Mouse (Mus musculus) kidney, postnatal 36 days (tissue): ENCODE results near the gene Rnf220.

Experiments
- DNase-seq, 2 experiments: peaks; one replicate each; pipeline ENCODE4 v3.0.0; 2021 to 2022; ENCODE audit warnings: mixed read lengths in 2 of 2

Gene Rnf220

DNA sequence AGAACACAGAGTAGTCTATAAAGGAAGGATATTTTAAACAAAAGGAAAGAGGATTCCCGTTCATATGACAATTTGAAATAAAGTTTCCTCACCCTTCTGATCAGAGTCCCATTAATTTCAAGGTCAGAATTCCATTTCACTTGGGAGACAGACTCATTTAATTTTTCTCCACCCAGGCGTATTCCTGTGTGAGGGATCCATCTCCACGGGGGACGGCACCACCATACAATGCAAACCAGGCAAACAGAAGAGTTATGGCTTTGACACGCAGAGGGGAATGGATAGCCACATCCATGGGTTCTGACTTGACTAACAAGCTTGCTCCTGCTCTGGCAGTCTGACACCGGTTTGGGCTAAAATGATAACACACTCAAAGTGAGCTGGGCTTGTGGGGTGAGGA lies 9.4 kb downstream of the Rnf220 start:
- no peak for DNase-seq

DNA sequence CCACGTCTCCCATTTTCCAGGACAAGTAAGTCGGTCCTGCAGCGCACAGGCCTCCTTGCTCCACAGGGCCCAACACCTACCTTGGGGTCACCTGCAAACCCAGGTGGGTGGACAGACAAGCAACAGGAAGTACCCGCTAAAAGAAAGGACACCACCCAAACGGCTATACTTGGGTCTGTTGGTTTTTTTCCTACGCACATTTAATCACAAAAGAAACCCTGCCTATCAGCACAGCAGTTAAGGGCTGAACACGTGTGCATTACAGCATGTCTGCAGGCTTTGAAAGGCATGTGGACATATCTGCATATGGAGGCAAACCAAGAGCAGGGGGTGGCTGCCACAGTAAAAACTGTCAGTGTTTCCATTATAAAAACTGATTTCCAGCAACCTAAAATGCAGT lies 10.7 kb downstream of the Rnf220 start:
- DNase-seq, result no peak

DNA sequence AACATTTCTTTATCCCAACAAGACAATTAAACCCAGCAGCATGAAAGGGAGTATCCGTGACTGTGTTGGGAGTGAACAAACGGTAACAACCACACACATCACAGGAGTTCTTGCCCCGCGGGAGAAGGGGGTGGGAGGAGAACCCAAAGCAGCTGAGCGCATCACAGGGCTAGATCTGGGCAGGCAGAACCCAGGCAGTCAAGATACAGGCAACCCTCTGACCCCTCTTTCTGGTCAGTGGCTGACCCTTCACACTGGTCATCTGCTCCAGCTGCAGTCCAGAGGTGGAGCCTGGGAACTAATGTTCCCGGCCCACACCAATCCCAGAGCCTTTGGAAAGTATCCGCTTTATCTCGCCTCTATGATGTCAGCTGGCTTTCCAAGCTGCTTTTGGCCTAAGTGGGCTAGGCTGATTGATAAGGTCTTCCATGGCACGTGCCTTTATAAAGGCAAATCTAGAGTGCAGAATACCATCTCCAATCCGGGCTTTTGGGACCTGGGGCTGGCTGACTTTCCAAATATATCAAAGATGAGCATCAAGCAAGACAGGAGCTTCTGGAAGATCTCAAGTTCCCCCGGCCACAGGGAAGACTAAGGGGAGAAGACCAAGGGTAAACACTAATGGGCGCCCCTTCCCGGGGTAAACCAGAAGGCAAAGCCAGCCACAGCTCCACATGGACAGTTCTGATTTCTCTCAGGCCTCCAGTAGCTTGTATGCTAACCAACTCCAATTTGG lies 11.6 kb downstream of the Rnf220 start:
- DNase-seq, result no peak

DNA sequence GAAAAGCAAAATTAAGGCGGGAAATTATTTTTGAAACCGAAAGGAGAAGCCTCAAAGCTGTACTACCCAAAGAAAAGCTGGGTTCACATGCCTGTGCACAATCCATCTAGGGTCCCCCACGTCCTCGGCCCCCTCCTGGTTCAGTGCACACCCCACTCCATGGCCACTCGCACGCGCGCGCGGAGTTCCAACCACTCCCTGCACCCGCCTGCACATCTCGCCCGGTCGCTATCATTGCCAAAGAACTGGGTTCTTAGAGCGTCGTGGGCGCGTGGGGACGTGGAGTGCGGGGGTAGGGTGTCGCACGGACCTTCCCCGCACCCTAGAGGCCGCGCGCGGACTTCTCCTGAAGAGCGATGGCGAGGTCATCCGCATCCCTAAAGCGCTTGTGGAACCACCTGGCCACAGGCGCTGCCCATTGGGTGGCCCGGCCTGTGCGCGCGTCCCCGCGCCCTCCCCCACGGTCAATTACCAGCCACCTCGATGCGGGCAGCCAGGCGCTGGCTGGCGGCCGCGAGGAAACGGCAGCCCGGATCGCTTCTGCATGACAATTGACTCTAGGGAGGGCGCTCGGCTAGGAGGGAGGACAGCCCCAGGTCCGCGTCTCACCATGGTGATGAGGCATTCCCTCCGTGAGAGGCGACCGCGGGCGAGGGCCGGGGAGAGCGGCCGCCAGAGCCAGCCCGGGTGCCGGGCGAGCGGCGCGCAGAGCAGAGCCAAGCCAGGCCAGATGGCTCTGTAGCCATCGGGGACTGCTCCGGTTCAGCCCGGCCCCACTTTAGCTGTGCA lies 12.4 kb downstream of the Rnf220 start:
- DNase-seq, result peak; percentile 19 to 56

DNA sequence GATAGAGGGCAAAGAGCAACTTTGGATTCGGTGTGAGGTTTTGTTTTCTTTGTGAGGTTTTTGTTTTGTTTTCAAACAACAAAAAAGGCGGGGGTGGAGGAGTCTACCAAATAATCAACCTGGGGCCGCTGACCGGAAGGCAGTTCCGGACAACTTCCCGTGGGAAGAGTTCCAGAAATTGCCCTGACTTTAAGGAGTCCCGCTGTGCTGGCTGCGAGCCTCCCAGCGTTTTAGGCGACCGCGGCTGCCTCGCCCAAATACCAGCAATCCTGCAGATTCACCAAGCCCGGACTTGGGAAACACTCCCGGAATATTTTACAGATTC lies 13.0 kb downstream of the Rnf220 start:
- DNase-seq, result peak; percentile 64 to 70

DNA sequence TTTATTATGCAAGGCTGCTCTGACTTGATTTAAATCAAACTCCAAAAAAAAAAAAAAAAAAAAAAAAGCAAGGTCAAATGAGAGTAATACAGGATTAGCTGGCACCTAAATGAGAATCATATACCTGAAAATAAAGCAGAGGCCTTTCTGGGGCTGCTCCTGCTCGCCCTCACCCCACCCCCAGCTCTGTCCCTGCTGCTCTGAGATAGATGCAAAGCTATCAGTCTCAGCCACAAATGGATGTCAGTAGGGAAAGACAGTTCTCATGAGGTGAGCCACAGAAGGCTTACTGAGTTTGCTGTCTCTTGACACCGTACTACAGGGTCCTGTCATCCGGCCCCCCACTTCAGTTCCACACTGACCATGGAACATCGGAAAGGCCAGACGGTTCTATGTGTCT lies 14.7 kb downstream of the Rnf220 start:
- no peak for DNase-seq

DNA sequence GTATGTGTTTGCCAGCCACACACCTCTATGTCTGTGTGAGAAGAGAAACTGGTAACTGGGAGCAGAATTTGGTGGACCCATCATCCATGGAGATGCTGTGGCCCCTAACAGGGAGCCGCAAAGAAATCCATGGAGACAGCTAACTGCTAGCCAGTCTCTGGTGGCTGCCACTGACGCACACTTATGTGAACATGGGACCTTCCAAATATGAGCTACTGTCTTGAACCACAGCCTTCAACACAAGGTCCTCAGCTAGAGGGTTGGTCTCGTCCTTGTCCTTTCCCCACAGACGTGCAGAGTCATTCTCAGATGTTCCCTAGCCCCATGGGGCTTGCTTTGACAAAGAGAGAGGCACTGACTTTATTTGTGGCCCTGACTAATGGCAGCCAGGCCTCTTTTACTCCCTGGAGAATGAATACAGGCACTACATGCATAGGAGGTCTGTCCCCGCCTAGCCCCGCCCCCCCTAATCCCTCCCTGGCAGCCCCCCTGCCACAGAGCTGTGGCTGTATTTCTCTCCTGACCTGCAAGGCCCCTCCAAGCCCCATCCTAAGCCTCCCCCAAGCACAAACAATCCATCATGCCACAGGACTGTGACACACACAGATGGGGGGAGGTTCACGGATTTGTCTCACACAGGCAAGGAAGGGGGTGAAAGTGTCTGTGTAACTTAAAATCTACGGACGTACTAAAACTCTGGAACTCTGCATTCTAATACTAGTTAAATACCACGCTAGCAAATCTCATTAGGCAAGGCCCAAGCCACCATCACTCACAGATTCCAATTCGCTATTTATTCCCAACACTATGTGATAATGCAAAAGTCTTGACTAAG lies 16.0 kb downstream of the Rnf220 start:
- DNase-seq, result no peak

DNA sequence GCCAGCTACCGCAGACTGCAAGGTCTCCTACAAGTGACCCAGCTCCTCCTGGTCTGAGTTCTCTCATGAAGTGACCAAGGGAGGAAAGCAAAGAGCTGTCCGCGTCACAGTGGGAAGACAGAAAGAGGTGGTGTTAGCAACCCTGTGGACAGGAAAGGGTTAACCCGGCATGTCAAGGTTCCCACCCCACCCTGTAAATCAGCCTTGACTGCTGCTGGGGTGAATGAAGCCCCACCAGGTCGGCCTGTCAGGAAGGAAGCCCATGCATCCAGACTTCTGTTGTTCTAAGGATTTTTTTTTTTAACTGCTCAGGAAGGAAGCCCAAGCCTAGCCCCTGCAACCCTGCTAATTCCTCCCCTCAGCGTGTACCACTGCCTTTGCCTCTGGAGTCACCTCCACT lies 16.9 kb downstream of the Rnf220 start:
- DNase-seq, result peak; percentile 15 to 26

DNA sequence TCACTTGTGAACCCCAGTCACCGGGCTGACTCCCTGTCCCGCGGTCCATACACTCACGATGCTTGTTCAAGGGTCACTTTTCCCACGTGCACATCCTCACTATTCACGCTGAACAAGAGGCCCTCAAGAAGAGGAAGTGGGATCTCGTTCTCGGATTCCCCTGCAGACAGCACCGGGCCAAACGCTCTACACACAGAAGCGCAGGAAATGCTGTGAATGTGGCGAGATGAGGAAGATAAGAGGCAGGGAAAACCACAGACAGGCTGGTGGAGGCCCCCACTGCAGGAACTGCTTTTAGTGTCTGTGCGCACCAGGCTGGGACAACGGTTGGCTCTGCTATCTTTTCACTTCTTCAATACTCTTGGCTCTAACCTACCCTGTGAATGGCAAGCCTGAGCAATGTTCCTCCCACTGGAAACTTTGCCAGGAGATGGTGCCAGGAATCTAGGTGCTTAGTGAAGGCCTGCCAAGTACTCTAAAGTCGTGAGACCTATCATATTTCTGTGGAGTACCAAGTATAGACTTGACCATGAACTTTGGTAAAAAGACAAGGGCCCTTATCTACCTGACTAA lies 18.7 kb downstream of the Rnf220 start:
- DNase-seq, result peak; percentile 48 to 74

DNA sequence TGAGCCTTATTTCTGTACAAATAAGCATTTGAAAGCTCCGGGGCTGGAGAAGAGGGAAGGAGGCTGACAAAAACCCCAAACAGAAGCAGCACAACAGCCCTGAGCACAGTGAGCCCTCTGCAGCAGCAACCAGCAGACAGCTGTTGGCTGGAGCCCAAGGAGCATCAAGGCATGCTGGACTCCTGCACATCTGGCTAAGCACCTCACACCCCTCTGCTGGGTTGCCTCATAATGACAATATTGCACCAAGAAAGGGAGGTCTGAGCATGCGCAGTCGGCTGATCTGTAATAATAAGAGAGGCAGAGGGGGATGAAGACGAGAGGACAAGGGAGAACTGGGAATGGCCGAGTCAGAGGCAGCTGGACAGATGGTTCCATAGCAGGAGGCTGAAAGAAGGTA lies 19.5 kb downstream of the Rnf220 start:
- DNase-seq, result no peak

DNA sequence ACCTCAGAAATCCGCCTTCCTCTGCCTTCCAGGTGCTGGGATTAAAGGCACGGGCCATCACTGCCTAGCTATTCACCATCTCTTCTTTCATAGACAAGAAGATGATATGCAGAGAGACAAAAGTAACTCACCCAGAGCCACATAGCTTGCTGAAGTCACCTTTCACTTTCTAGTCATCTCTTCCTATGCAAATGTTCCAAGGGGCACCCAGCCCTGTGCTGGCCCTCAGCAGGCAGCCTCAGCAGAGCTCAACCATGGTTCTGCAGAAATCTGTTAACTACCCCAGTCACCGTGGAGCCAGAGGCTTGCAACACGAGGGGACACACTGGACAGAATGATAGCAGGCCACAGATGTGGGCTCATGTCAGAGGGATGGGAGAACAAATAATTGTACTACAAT lies 20.1 kb downstream of the Rnf220 start:
- no peak for DNase-seq

DNA sequence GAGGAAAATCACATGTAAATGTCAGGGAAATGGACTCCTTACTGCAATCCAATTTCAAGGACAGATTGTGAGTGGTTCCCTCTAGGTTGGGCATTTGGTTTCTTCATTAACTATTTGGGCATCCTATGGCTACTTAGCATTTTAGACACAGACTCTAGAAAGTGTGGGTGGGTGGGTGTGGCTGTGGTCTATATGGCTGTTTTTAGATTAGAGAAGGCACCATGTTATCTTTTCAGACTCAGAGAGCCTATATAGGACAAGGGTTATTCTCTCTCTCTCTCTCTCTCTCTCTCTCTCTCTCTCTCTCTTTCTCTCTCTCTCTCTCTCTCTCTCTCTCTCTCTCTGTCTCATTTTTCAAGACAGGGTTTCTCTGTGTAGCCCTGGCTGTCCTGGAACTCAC lies 20.5 kb downstream of the Rnf220 start:
- DNase-seq, result no peak

DNA sequence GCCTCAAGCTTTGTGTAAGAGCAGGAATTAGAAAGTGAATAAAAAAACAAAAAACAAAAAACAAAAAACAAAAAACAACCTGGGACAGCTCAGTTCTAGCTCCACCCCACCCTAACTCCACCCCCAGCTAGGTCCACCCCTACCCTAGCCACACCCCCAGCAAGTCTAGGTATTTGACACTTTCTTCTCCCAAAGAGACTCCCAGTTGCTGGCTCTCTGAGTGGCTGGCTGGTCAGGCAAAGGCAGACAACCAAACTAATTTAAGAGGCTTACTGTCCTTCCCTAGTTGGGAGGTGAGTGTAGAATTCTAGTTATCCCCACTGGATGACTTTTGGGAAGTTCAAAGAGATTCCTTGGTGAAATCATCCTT lies 22.9 kb downstream of the Rnf220 start:
- no peak for DNase-seq

DNA sequence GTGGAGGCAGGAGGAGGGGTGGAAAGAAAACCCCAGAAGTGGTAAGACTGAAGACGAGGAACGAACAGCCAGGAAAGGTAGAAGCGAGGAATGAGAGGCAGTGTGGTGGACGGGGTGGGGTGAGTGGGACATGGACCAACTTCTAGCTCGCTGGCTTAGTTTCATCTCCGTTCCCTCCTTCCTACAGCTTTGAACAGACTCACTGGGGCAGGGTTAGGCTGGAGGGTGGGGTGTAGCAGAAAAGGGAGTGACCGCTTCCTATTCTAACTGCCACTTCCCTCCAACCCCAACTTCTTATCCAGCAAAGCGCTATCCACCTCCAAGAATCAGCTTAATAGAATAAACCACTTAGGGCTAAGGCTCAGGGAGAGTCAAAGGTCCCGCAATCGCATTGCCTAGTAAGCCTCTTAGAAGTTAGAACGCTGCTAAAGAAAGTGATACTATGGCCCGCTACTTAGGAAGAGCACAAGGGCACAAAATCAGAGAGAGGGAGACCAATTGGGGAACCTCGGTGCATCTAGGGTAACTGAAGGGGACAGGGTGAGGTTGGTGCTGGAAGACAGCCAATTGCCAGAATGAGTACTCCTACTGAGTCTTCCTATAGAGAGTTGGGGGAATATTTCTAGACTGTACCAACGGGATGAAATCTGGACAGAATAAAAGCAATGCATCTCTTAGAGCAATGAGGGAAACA lies 23.4 kb downstream of the Rnf220 start:
- no peak for DNase-seq

DNA sequence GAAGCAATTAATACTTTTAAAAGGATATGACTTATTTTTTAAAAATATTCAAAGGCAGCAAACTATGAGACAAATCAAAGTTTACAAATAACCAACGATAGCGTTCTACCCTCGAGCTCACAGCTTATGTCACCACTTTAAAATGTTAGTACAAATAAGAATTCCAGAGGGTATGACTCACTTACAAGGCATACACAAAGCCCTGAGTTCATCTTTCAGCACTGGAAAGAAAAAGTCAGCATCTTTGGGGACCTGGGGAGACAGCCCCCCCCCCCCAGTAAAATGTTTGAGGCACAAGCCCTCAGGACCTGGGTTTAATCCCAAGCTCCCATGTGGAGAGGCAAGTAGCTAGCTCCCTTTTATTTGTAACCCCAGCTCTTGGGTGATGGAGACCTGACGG lies 27.4 kb downstream of the Rnf220 start:
- DNase-seq, result no peak

DNA sequence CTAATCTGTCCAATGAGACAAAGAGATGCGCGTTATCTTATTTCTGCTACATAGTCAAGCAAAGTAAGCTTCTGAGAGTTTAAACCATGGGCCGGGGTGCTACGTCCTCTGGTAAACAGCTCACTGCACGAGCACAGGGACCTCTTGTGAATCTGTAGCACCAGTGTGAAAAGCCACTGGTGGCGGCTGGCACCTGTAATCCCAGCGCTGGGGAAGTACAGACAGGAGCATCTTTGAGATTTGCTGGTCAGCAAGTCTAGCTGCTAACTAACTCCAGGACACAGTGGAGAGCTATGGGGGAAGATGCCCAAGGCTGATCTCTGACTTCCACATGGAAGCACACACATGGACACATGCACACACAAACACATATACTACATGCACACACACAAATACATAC lies 28.9 kb downstream of the Rnf220 start:
- DNase-seq, result no peak

DNA sequence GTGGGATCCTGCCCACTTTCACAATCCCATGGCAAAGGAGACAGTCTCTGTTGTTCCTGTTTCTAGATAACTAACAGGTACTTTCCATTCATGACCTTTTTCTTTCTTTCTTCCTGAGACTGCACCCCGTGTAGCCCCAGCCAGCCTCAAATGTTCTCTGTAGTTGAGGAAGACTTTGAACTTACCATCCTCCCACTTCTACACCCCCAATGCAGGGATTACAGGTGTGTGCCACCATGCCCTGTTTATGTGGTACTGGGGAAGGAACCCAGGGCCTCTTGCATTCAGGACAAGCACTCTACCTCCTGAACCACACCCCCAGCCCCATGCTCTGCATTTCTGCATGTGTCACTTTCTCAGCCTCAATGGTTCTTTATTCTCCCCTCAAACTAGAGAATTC lies 47.7 kb downstream of the Rnf220 start:
- no peak for DNase-seq

DNA sequence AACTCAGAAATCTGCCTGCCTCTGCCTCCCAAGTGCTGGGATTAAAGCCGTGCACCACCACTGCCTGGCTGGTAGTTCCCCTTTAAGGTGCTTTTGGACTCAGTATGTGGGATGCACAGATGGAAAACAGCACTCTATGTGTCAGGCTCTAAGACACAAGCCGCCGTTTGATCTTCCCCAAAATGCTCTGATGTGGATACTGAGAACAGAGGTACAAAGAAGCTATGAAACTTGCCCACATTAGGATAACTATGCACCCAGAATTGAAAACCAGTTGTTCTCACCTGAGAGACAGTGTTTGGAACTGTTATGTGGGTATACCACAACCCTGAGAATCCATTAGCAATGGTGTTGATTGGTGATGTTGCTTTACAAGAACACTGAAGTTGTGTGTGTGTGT lies 48.9 kb downstream of the Rnf220 start:
- no peak for DNase-seq

DNA sequence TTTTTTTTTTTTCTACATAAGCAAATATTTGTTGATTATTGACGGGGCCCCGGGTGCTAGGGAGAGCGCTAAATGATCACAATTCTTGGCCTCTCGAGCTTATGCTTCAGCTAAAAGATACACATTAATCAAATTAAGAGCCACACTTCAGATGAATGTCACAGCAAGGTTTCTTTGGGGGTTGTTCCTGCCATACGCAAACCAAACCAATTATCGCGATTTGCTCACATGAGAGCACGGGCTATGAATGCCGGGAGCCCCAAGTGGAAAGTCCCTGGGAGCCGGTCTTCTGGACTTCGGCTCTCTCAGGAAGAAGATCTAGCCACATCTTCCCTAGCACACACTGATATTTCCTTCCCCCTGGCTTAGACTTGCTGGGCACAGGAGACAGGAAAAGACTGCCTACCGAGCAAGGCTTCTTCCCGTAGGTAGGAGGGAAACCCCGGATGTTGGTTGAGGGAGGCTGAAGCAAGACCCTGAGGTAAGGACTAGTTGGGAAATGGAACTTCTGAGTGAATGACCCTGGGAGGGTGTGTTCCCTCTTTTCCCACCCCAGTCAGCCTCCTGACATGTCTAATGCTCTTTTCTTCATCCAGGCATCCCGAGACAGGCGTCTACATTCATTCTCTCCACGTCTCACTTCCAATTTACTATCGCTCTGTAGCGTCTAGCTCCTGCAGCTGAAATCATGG lies 51.2 kb downstream of the Rnf220 start:
- DNase-seq, result no peak

DNA sequence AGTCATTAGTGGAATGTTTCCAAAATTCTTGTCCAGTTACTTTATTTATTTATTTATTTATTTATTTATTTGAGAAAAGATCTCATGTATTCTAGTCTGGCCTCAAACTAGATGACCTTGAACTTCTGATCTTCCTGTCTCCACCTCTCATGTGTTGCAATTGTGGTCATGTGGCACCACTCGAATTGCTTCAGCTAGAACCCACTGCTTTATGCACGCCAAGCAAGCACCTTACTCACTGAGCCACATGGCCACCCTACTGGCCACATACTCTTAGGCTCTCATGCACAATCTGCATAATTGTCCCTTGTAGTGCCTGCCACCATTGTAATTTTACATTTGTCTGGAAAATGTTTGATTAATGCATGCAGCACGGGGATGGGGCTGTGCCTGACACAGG lies 57.9 kb downstream of the Rnf220 start:
- DNase-seq, result no peak

DNA sequence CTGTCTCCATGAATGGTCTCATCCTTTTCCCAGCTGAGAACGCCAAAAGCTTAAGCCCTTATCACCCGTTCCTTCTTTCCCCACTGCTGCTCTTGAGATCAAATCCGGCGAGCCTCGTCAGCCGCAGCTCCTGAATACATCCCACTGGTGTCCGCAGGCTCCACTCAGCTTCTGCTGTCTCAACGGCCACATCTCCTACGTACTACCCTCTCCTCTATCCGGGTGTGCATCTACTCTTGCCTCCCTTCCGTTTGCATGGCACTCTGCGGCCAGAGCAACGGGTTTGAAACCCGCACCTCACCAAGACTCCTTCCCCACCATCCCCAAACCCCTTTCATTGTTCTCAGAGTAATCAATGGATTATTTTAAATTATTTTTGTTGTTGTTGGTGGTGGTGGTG lies 58.8 kb downstream of the Rnf220 start:
- DNase-seq, result no peak

DNA sequence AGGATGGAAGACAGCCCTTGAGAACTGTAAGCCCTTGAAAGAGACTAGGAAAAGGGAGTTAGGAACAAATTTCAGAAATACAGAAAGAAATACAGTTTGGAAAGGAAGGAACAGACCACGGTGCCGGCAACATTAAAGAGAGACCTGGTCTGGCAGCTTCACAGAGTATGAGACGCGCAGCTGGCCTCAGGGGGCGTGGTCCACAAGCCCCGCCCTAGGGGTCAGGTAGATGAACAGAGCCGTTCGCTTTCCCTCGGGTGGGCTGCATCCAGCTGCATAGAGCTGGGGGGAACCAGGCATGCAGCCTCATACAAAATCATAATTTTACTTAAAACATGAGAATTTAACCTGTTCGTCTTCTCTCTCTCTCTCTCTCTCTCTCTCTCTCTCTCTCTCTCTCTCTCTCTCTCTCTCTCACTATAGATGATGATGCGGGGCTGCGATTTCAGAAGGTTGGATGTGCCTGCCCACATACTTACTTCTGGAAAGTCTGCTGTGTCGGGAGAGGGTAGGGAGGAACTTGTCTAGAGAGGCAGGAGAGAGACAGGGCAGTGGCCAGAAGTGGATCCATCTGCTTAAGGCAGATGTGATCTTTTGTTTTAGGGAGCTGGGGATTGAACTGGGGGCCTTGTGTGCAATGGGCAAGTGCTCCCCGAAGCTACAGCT lies 59.7 kb downstream of the Rnf220 start:
- DNase-seq, result no peak
